Mouse (Mus musculus) T-helper 17 cell (primary cell): Measurements from ENCODE around the gene Dis3.

Source experiments
- in situ Hi-C, 2 experiments: fragments of 300-600 bp; cut with MboI, MseI; formaldehyde crosslinking; loops; 1 replicate in 1 of 2; 2 replicates in 1 of 2; pipeline ENCODE4 v1.15.1; 2025; ENCODE audit warnings: high pct_unique_total_duplicates in 2 of 2

Dis3 gene

GRCm38 (mm10) chr14:99099267-99099966 is at the start of gene Dis3, which contains the start of gene Pibf1:
Dis3 (minus strand) TSS chr14:99099770.
Pibf1 (plus strand) TSS chr14:99099424.
- in situ Hi-C loops, result loop anchor here in 1 of 2 experiments (5.0 kb wide), 1 partner anchor 42 kb away; no protein-coding TSS in a partner anchor

- in situ Hi-C loops, result loop anchor here in 1 of 2 experiments (5.0 kb wide), 1 partner anchor 1325 kb away; no protein-coding TSS in a partner anchor
Measured at GRCm38 (mm10) chr14:99146841-99147240, 47.3 kb upstream of the Dis3 start.

- in situ Hi-C loops, result loop anchor here (5.0 kb wide), 2 partner anchors 750 to 755 kb away; no protein-coding TSS in a partner anchor
Measured at GRCm38 (mm10) chr14:99141786-99142633, 42.4 kb upstream of the Dis3 start.

GRCm38 (mm10) chr14:99140036-99140435 is 40.5 kb upstream of the Dis3 start:
- in situ Hi-C loops, result loop anchor here (5.0 kb wide), 2 partner anchors 752 to 757 kb away; no protein-coding TSS in a partner anchor

- in situ Hi-C loops, result no loop called here
Measured at GRCm38 (mm10) chr14:99136297-99136696, 36.7 kb upstream of the Dis3 start.

- in situ Hi-C loops, result no loop called here
Measured at GRCm38 (mm10) chr14:99135761-99136160, 36.2 kb upstream of the Dis3 start.

DNA sequence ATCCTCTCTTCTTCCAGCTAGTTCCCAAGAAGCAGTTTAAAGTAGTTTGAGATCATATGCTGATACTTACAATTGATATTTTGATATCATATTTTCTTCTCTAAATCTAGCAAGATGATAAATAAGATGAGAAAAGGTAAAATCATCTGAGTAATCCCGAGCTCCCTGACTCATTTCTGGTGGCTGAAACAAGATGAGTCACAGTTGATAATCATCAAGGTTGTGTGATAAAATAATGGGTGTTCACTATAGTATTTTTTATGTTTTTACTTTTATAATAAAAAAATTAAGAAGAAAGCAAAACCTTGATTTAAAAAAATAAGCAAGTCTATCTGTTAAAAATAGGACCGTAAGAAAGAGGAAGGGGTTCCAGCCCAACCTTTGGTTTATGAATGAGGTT is 34.5 kb upstream of the Dis3 start:
- in situ Hi-C loops, result no loop called here

GRCm38 (mm10) chr14:99129050-99129449 is 29.5 kb upstream of the Dis3 start:
- in situ Hi-C loops, result no loop called here

- in situ Hi-C loops, result no loop called here
Measured at GRCm38 (mm10) chr14:99127509-99127908, 27.9 kb upstream of the Dis3 start.

DNA sequence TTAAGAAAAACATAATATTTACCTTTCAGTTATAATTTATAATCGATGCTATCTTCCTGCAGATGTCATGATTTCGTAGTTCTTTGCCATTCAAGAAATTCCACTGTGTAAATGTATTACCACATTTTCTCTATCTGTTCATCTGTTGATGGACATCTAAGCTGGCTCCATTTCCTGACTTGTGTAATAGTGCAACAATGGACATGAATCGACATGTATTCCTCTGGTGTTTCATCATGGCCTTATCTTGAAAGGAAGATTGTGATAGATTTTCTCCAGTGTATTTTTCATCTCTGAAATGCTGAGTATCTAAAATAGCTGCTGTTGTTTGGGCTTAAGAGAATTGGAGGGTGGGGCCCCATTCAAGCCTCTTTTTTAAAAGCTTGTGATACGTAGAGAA is 27.1 kb upstream of the Dis3 start:
- in situ Hi-C loops, result no loop called here

DNA sequence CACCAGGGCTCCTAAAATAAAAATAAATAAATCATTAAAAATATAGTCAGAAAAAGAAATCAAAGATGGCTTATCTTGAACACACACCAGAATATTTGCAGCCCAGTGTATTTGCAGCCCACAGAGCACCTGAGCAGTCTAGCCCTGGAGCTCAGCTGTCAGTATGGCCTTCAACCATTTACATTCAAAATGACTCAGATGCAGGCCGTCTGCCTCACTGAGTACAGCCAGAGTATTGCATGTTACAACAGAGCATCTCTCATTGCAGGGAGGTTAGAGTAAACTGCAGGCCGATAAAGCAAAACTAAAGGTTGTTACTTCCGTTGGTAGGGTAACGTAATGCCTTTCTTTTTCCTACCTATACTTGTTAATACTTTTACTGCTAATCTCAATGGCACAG is 24.5 kb upstream of the Dis3 start:
- in situ Hi-C loops, result no loop called here

GRCm38 (mm10) chr14:99121584-99122339 is 22.2 kb upstream of the Dis3 start:
- in situ Hi-C loops, result no loop called here

GRCm38 (mm10) chr14:99117576-99117975 is 18.0 kb upstream of the Dis3 start:
- in situ Hi-C loops, result no loop called here

GRCm38 (mm10) chr14:99108762-99109161 is 9.2 kb upstream of the Dis3 start:
- in situ Hi-C loops, result no loop called here

GRCm38 (mm10) chr14:99107631-99108187 is 8.1 kb upstream of the Dis3 start:
- in situ Hi-C loops, result no loop called here

- in situ Hi-C loops, result no loop called here
Measured at GRCm38 (mm10) chr14:99106671-99107070, 7.1 kb upstream of the Dis3 start.

GRCm38 (mm10) chr14:99104542-99105123 is 5.1 kb upstream of the Dis3 start:
- in situ Hi-C loops, result no loop called here

- in situ Hi-C loops, result no loop called here
Measured at GRCm38 (mm10) chr14:99103050-99103449, 3.5 kb upstream of the Dis3 start.

GRCm38 (mm10) chr14:99099967-99100587 is 507 bp upstream of the Dis3 start:
- in situ Hi-C loops, result loop anchor here in 1 of 2 experiments (5.0 kb wide), 1 partner anchor 43 kb away; no protein-coding TSS in a partner anchor

GRCm38 (mm10) chr14:99088947-99089346 is 10.6 kb downstream of the Dis3 start:
- in situ Hi-C loops, result no loop called here
